Mouse (Mus musculus): ENCODE data around the gene Nthl1.

Gene Nthl1

DNA sequence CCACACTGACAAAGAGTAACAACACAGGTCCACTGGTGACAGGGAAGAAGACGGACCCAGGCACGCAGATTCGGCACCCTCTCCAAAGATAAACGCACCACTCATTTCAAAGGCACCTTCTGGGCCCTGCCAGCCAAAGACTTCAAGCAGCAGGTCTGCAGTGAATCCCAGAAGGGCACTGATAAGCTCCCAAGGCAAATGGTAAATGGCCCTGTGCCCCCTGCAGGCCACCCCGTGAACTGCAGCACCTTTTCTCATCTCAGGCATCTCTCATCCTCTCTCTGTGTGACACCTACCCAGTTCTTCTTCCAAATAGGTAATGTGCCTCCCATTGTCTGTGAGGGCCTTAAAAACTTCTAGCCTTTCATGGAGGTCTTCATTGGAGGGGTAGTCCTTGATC is 3.8 kb upstream of the Nthl1 start:
- peak in 1 of 2 experiments; percentile 56 for DNase-seq (ENCODE audit: low spot score in 2 of 2)

DNA sequence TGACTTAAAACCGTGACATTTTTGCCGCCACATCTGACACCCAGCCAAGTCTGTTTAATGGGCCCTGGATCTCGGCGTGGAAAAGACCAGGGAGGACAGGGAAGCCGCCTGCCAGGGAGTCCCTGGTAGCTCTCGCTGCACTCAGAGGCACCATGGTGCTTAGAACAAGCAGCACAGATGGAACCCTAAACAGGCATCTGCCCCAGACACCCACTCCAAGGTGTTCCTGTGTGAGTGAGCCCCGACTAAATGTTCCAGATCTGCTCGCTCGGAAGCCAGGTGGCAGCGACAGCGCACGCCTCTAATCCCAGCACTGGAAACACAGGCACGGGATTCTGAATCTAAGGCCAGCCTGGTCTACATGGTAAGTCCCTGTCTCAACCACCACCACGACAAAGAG is 2.4 kb upstream of the Nthl1 start:
- no peak for DNase-seq (ENCODE audit: low spot score in 2 of 2)

DNA sequence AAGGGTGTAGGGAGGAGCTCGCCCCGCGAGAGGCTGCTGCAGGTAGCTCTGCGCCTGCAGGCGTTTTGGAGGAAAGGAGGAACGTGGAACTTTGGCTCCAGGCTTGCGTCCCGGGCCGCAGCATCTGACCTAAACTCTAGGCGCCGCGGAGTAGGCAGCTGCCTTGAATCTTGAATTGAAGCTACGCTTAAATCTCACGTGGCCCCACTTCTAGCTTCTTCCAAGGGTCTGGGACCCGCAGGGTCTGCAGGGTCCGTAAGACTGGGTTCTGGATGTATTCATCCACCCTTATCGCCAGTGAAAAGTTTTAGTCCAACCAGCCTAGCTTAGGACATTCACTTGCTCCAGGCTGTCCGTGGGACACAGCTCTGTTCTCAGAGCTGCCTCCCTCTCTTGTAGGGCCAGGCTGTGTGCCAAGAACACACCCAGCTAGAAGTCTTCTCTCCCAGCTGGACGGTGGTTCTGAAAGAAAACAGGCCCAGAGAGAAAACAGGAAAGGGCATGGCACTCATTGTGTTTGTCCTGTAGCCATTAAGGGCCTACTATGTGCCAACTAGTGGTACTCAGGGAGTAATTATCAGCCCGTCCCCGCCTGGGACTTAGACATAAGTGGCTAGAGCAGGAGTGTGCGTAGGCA is 451 bp downstream of the Nthl1 start:
- no peak for DNase-seq (ENCODE audit: low spot score in 2 of 2)

DNA sequence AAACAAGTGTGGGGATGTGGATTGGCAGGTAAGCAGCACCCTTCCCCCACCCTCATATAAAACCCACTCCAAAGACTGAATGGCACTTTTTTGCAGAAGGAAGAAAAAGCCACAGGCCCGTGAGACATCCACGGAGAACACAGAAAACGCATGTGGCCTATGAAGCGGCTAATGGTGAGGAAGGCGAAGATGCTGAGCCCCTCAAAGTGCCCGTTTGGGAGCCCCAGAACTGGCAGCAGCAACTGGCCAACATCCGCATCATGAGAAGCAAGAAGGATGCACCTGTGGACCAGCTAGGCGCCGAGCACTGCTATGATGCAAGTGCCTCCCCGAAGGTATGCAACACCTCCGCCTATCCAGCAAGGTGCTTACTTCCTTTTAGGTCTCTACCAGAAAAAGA is 1.4 kb downstream of the Nthl1 start:
- DNase-seq (ENCODE audit: low spot score in 2 of 2), result no peak

DNA sequence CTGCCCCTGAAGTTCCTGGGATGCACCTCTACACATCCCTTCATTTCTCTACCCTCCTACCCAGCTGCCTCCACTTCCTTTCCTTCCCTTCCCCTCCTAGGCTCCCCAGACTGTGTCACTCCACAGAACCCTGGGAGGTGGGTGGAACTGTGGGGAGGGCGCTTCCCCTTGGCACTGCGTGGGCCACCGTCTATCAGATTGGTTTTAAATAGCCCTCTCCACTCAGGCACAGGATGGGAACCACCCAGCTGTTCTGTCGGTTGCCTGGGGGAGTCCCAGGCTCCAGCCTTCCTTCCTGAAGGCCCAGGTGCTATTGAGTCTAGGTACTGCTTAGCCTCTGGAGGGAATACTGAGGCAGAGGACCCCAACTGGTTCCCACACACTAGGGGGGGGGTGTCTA is 2.5 kb downstream of the Nthl1 start:
- DNase-seq (ENCODE audit: low spot score in 2 of 2), result peak; percentile 44 to 52

DNA sequence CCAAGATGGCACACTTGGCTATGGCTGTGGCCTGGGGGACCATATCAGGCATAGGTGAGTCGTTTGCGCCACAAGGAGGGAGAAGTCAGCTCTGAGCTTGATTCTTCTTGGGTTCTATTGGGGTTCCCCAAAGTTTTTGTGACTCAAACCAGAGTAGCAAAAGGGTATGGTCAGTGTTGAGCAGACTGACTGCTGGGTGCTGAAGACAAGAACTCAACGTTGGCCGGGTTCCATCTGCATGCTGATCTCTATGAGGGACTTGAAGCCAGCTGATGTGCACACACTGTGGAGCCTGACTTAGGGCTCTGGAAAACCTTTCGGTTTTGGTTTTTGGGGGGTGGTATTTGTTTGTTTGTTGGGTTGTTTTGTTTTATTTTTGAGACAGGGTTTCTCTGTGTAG is 3.2 kb downstream of the Nthl1 start:
- no peak for DNase-seq (ENCODE audit: low spot score in 2 of 2)

DNA sequence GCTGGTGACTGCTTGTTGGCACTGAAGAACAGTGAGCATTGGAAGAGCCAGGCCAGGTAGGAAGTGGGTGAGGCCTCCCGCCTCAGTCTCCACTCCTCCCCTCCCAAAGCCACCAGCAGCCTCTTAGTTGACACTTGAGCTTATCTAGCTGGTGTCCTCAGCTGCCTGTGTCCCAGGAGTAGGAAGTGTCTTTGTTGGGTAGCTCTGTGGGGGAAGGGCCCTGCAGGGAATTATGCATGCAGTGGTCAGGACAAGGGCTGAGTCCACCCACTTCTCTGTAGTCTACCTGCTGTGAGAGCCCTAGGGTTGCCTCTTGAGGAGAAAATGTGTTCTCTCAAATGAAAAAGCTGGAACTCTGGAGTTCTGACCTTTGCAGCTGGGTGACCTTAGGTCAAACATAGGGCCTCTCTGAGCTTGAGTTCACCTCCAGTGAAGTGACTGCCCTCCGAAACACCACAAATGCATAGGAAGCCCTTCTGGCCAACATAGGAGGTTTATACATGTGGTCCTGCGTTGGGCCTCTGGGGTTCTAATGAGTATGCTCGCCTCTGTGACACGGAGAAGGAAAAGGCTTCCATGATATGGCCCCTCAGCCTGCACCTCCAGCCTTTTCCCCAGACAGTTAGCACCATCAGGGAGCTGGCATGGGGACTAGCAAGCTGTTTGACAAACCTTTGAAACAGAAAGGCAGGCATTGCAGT is 4.5 kb downstream of the Nthl1 start:
- no peak for DNase-seq (ENCODE audit: low spot score in 2 of 2)

DNA sequence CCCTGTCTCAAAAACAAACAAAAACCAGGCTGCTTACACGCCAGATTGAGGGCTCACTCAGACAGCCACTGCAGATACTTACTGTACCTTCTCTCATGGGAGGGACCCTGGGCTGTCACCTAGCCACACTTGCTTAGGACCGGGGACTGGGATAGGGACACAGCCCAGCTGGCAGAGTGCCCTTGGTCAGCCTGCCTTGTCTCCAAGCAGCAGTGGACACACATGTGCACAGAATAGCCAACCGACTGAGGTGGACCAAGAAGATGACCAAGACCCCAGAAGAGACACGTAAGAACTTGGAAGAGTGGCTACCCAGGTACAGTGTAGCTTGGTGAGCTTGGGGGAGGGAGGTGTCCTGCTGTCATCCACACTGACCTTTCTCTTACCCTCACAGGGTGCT is 5.7 kb downstream of the Nthl1 start:
- DNase-seq (ENCODE audit: low spot score in 2 of 2), result no peak

DNA sequence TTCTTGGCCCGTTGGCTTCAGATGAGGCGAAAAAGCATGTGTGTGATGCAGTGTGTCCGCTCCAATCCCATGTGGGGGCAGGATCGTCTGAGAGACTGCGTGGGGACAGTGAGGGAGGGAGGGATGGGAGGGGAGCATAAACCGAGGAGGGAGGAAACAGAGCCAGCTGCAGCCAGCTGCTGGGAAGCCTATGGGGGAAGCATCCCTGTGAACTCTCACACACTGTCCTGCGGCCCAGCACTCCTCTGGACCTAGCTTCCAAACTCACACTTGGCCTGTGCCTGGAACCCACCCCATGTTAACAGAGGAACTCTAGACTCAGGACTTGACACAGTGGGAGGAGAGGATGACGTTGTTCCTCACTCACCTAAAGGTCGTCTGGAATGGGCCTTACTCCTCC is 6.4 kb downstream of the Nthl1 start:
- DNase-seq (ENCODE audit: low spot score in 2 of 2), result no peak

DNA sequence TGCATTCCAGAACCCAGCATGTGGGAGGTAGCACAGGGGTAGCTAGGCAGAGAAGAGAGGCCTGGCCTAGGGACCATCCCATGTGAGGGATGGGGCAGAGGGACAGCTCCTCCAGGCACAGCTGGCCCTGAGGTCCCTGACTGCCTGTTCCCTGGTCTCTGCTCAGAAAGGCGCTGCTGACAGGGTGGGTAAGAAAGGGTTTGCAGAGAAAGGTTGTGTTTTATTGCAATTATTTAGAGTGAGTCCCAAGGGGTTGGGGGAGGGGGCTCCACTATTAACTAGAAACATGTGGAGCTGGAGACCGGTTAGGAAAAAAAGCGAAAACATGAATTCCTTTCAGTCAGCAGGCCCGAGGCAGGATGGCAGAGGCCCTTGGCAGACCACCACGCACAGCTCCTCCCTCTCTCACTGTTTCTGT is 7.1 kb downstream of the Nthl1 start:
- DNase-seq (ENCODE audit: low spot score in 2 of 2), result no peak

DNA sequence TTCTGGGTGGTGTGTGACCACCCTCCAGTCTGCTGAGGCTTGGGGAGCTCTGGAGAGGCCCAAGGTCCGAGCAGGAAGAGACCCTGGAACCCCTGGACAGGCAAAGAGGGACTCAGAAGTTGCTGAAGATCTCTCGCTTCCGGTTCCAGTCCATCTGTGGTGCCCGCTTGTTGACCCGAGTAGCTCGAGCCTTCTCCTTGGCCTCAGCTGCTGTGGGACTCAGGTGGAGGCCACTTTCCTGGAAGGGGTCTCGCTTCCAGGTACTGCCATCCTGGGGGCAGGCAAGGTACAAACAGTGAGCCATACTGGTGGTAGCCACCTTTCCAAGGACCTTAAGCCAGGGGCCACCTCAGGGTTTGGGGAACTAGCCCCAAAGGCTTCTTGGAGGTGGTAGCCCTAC is 7.6 kb downstream of the Nthl1 start:
- no peak for DNase-seq (ENCODE audit: low spot score in 2 of 2)

DNA sequence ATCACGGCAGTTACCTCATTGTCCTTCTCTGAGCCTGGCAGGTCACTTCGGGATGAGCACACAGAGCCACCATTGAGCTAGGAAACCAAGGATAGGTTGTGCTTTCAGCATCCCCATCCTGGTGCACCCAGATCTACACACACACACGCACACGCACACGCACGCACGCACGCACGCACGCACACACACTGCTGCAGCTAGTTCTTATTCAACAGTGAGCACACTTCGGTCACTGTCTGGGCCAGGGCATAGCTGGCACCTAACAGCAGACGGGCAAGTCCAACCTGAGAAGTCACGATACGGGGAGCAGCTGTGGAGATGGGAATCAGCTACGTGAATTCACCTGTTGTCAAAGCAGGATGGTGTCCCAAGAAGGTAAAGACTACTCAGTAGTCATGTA is 8.1 kb downstream of the Nthl1 start:
- no peak for DNase-seq (ENCODE audit: low spot score in 2 of 2)

DNA sequence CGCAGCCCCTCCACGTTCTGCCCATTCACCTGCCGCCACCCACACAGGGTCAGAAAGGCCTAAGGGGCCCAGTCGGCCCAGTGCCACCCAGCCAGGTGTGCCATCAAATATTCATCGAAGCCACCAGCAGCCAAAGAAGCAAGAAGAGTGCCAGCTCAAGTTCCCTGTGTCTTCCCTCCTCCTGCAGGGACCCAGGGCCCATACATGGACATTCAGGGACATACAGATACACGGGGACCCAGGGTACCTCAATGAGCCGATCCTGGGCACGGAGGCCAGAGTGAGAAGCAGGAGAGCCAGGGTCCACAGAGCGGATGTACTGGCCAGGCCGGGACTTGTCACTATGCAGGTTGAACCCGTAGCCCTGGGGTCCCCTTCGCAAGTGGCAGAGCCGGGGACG is 9.5 kb downstream of the Nthl1 start:
- DNase-seq (ENCODE audit: low spot score in 2 of 2), result no peak

DNA sequence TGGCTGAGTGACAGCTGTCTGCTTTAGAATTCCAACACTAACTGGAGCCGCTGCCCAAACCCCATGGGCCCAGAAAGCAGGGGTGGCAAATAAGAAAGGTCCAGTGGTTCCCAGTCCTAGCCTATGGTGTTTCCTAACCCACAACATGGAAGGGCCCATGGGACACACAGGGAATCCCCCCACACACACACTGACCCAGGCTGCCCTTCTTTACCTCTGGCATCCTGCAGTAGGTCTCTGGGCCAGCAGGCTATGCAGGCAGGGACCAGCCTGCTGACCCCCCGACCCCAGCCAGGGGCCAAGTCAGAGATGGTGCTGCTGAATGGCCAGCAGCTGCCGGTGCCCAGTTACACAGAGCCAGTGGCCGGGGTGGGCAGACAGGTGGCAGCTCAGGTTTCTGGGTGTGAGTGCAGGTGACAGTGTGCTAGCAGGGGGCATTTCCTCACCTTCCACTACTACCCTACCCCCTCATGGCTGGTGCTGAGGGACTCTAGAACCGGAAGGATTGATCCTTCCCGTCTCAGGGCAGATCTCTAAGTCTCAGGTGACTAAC is 10.4 kb downstream of the Nthl1 start:
- DNase-seq (ENCODE audit: low spot score in 2 of 2), result no peak

DNA sequence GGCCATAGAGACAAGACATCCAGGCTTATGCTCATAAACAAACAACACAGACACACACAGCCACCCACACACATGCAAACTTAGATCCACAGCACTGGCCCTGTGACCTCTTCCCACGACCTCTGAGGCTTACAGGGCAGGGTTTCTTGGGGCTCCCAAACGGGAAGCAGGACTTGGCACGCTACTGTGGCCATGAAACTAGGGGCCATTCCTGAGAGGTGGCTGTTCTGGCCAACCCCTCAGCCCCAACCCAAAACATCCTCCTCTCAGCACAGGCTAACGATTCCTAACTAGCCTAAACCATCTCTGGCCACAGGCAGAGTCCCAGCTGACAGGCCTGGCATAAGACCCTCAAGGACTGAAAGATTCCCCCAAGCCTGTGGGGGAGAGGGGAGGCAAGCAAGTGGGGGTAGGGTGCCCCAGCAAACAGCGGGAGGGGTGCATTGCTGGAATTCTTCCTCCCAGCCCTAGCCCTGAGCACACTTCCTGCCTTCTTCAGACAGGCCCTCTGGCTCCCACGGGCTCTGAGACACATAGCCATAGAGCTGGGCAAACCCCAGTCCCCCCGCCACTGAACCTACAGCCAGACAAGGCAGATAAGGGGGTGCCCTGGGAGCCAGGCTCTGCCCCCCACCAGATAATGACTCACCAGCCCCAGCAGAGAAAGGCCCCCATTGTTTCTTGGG is 11.7 kb downstream of the Nthl1 start:
- no peak for DNase-seq (ENCODE audit: low spot score in 2 of 2)

DNA sequence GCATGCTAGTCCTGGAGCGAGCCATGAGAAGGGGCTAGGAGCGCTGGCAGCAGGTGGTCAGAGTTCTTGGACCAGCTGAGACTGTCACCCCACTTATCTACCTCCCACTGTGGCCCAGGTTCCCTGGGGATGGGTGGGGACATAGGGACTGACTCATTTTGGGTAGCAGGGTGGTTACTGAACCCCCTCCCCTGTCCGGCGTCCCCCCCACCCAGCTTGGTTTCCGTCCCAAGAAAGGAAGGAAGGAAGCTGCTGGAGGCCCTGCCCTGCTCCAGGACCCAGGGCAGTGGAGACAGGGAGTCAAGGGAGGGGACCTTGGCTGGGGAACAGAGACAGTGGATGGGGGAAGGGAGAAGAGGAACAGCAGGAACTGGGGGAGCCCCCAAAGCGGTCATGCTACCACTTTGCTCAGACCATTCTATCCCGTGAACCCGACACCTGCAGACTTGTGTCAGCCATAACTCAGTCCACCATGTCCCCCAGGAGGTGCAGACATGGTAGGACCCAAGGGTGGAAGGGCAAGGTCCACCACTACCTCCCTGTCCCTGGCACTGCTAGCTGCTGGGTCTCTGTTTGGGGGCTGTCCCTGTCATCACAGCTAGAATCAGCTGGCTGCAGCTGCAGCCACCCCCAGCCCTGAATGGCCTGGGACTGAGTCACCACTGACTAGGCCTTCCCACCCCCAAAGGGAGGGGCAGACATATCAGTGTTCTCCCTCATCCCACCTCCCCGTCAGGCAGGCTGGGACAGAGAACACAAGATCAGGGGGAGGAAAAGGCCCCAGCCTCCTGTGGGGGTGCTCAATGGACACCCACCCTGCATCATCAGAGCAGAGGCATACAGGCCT is 12.6 kb downstream of the Nthl1 start:
- no peak for DNase-seq (ENCODE audit: low spot score in 2 of 2)

DNA sequence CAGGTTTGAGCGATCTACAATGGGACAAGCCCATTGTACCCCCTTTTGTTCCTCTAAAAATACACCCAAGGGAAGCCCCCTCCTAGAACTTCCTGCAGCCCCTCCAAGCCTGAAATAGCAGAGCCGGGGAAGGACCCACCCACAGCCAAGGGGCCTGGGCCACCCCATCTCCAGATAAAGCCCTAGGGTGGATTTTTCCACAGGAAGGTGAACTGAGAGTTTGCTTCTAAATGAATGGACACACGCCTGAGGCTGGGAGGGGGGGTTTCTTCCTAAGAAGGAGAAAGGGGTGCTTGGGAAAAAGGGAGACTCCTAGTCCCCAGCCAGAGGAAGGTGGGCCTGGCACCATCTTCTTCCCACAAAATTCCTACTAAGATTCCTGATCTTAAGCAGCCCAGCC is 13.4 kb downstream of the Nthl1 start:
- DNase-seq (ENCODE audit: low spot score in 2 of 2), result no peak

DNA sequence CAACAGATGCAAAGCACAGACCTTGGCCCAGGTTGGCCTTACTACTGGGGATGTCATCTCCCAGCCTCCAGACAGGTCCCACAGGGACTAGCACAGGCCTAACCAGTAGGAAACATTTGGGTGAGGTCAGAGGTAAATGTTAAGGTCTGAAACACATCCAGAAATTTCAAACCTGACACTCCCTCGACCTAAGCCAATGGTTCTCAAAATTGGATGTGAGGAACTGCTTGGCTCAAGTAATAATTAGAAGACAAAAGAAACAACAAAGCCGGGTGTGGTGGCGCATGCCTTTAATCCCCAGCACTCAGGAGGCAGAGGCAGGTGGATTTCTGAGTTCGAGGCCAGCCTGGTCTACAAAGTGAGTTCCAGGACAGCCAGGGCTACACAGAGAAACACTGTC is 13.9 kb downstream of the Nthl1 start:
- DNase-seq (ENCODE audit: low spot score in 2 of 2), result no peak

DNA sequence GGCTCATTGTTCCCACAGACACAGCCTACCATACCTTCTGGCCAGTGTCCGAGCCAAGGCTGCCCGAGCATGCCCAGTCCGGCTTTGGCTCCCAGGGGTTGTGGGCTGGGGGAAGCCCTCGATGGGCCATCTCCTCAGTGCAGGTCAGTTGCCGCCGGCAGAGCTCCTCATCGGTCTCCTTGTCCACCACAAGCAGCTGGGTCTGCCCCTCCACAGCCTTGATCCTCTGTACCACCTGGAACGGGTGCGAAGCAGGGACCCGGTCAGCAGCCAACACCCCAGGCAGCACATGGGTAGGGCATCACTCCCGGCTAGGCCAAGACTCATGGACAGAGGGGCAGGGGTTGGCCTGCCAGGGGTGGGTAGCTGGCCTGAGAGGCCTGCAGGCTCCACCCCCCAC is 15.0 kb downstream of the Nthl1 start:
- DNase-seq (ENCODE audit: low spot score in 2 of 2), result no peak

DNA sequence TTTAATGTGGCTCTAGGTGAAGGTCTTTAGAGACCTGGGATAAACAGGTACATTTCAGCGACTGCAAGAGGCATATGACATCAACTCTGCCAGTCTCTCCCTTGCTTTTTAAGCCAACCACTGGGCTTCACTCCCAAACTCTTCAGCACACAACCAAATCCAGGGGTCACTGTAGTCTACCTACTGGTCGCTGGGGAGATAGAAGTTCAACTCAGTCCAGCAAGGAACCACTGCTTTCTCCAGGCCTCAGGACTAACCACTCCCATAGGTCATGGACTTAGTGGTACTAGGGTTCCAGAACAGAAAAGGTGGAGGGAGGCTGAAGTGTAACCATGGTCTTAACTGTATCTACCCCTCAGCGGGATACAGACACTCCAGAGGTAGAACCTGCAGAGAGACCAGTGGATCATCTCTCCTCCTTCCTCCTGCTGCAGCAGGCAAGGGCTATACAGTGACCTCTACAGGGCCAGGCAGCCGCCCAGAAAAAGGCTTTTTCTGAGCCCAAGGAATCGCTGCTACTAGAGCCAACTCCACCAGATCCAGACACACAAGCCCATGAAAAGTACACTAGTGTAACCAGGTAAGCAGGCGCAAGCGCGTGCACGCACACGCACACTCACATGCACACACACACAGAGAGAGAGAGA is 16.4 kb downstream of the Nthl1 start:
- no peak for DNase-seq (ENCODE audit: low spot score in 2 of 2)

DNA sequence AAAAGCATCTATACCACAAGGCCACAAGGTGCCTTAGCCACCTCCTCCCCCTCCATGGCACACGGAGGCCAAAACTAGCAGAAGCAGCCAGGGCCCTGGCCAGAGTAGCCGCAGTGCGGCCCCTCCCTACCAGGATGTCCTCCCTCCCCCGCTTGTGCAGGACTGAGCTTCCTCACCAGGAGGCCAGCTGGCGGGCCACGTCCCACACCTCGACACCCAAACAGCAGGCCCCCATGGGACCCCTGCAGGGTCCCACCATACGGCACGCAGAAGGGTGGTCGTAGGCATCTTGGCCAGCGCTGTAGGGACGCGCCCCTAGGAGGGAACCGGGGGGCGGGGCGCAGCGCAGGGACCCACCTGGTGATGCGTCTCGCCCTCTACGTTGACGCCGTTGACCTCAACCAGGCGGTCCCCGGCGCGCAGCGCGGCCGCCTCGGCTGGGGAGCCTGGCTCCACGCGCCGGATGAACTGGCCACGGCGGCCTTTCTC is 17.1 kb downstream of the Nthl1 start:
- no peak for DNase-seq (ENCODE audit: low spot score in 2 of 2)
